In genomic region chr14:73250056-73250455, GRCm38 (mm10) we compare ENCODE assay signal across 18 mouse cellular contexts.
"Had no signal": no experiment of that assay in that cellular context is flagged by ENCODE, and none has a peak within 500 bp of the region (broad histone marks: within the 10 kb centered on the region; RNA-seq: fewer than 3 reads in every experiment).

No protein-coding gene starts in this region.

- ATAC-seq: intestine, embryonic 15.5 days; midbrain, embryonic 15.5 days had no signal

- H3K4me3 ChIP-seq: intestine, embryonic 15.5 days; layer of hippocampus, adult 2 months; midbrain, embryonic 12.5 days; midbrain, embryonic 15.5 days; neural tube, embryonic 12.5 days; neural tube, embryonic 15.5 days had no signal

- H3K27ac ChIP-seq: intestine, embryonic 15.5 days; kidney, postnatal 0 days; layer of hippocampus, adult 2 months; midbrain, embryonic 12.5 days; midbrain, embryonic 15.5 days; neural tube, embryonic 12.5 days; neural tube, embryonic 15.5 days; stomach, postnatal 0 days had no signal

- H3K4me2 ChIP-seq: intestine, embryonic 15.5 days; midbrain, embryonic 12.5 days; midbrain, embryonic 15.5 days; neural tube, embryonic 12.5 days; neural tube, embryonic 15.5 days had no signal

- H3K9me3 ChIP-seq: intestine, embryonic 15.5 days; midbrain, embryonic 12.5 days; midbrain, embryonic 15.5 days; neural tube, embryonic 12.5 days; neural tube, embryonic 15.5 days had no signal

- H3K9ac ChIP-seq: intestine, embryonic 15.5 days; midbrain, embryonic 12.5 days; midbrain, embryonic 15.5 days; neural tube, embryonic 12.5 days; neural tube, embryonic 15.5 days had no signal

- H3K36me3 ChIP-seq: intestine, embryonic 15.5 days; midbrain, embryonic 12.5 days; midbrain, embryonic 15.5 days; neural tube, embryonic 12.5 days; neural tube, embryonic 15.5 days had no signal

- DNase-seq: kidney, adult 2 months; kidney, postnatal 25 days; layer of hippocampus, adult 9-11 months; lung, adult 2 months; lung, postnatal 14 days; lung, postnatal 4 days; retina, postnatal 1 day; right cerebral cortex, postnatal 4 days; thymus, adult 2 months; thymus, postnatal 14 days had no signal

- H3K27me3 ChIP-seq: intestine, embryonic 15.5 days; midbrain, embryonic 12.5 days; midbrain, embryonic 15.5 days; neural tube, embryonic 12.5 days; neural tube, embryonic 15.5 days had no signal

- H3K4me1 ChIP-seq: intestine, embryonic 15.5 days; midbrain, embryonic 12.5 days; midbrain, embryonic 15.5 days; neural tube, embryonic 15.5 days had no signal
